Mouse (Mus musculus) thymus, postnatal 25 days (tissue): ENCODE results near the gene Celf5.

Experiments
- DNase-seq: peaks from one replicate; pipeline ENCODE4 v3.0.0; 2022

Celf5 gene

GRCm38 (mm10) chr10:81470454-81470853 lies 12.1 kb downstream of the Celf5 start:
- DNase-seq = peak; percentile 54

DNA sequence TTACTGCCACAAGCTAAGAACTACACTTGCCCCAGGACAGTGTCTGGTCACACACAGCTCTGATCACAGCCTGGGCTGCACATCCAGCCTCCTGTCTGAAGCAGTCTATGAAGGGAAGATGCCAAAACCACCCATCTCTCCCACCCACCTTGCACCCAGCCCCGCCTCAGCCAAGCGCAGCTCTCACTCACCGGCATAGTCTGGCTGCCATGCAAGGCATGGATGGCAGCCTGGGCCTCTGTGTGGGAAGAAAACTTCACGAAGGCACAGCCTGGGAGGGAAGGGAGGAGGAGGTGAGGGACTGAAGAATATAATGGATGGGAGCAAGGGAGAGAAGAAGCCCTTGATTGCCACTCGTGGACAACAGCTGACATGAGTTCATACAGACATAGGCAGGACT lies 13.3 kb downstream of the Celf5 start:
- no peak for DNase-seq

- DNase-seq = no peak
These were observed 14.8 kb downstream of the Celf5 start for GRCm38 (mm10) chr10:81467670-81468235.

GRCm38 (mm10) chr10:81466881-81467280 lies 15.6 kb downstream of the Celf5 start:
- DNase-seq = no peak

DNA sequence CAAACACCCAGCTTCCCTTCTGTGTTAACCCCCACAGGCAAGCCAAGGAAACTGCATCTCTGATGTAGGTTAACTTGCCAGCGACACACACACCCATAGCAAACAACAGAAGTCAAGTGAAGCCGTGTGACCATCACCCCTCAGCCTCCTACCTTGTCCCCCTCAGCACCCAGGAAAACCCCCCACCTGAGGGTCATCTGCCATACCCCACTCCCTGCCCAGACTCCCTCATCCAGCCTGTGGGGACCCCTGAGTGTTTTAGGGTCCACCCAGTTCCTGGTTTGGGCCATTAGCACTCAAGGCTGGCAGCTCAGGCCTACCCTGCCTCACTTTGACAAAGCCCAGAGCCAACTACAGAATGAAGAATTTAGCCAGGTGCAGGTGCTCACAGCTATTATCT lies 16.4 kb downstream of the Celf5 start:
- DNase-seq = no peak

DNA sequence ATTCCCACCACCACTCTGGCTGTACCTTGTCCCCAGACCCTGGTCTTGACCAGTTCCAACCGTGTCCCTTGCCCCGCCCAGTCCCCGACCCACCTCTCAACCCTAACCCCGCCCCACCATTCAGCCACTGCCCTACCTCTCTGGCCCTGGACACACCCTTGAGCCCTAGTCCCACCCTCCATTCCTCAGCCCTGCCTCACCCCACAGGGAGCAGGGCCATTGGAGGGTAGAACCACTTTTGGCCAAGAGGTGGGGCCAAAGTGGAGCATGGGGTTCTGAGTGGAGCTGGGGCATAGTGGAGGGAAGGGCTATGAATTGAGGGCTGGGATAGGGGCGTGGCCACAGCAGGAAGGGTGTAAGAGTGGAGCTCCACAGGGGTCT lies 17.3 kb downstream of the Celf5 start:
- DNase-seq = no peak

DNA sequence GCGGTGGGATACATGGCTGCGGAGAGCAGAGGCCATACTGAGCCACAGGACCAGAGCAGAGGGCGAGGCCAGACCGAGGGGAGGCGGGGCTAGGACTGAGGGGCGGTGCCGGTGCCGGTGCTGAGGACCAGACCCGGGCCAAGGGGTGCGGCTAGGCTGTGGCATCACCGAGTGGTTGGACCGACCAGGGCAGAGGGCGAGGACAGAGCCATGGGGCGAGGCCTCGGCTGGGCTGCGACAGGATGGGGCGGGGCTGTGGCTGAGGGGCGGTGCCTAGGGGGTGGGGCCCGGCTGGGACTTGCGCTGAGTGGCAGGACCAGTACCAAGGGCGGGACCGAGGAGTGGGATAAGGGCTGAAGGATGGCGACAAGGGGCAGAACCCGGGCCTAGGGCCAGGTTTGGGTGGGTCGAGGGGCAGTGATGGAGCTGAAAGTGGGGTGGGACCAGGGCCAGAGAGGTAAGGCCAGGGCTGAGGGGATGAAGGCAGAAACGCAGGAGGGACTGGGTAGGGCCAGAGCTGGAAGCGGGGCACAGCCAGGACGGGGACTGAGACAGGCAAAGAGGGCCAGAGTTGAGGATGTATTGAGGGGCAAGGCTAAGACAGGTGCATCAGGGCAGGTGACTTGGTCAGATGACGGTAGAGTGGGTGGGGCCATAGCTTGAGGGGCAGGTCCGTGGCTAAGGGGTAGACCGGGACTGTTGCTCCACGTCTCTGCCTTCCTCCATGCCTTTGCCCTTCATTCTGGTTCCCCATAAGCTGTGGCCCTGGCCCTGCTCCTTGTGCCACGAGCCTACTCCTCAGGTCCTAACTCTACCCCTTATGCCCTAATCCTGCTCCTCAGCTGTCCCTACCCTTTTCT lies 17.9 kb downstream of the Celf5 start:
- DNase-seq = no peak

- DNase-seq = no peak
These were observed 19.0 kb downstream of the Celf5 start for GRCm38 (mm10) chr10:81463531-81463930.

DNA sequence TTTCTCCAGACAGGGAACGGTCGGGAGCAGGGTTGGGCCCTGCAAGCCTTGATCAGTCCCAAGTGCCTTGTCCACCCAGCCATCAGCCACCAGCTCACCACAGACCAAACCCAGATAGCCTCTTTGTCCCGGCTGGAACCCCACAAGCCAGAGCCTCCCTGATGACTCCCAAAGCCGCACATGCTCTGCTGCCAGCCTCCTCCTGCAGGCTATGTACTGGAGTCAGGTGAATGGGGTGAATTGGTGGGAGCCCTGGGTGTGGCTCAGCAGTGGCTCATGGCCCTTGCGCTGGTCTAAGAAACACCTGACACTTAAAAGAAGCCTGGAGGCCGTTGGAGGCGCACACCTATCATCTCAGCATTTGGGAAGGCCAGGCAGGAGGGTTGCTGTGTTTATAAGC lies 19.6 kb downstream of the Celf5 start:
- no peak for DNase-seq

GRCm38 (mm10) chr10:81462415-81462804 lies 20.1 kb downstream of the Celf5 start:
- DNase-seq = no peak

- no peak for DNase-seq
These were observed 20.7 kb downstream of the Celf5 start for GRCm38 (mm10) chr10:81461673-81462414.

GRCm38 (mm10) chr10:81460951-81461350 lies 21.6 kb downstream of the Celf5 start:
- no peak for DNase-seq

DNA sequence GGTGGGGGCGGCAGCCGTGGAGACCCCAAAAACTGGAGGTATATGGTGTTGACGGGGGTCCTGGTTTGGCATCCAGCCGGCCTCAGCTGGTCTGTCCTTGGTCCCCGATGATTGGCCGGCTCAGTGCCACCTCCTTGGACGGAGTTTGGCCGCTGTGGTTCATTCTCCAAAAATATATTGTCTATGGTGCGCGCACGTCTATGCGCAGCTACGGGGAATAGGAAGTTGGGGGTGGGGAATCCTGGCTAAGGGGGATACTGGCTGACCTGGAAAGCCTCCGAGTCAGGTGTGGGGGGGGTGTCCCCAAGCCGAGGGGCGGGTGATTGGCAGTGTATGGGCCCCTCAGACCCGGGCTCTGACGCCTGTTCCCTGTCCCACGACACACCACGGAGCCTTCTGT lies 22.0 kb downstream of the Celf5 start:
- DNase-seq = no peak

DNA sequence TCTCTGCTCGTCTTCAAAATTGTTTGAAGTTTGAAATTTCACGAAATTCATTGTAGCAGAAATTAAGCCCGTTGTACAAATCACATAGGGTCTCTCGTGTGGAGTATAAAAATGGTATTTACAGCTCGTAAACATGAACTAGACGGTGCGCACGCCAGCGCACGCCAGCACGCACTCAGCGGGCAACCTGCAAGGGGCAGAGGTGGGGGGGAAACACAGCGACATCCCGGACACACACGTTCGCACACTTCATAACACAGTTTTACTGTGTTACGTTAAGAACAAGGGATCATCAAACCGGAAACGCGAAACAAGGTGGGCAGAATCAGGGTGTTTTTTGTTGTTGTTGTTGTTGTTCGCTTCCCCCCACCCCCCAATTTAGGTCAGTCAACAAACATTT lies 23.1 kb downstream of the Celf5 start:
- DNase-seq = no peak

DNA sequence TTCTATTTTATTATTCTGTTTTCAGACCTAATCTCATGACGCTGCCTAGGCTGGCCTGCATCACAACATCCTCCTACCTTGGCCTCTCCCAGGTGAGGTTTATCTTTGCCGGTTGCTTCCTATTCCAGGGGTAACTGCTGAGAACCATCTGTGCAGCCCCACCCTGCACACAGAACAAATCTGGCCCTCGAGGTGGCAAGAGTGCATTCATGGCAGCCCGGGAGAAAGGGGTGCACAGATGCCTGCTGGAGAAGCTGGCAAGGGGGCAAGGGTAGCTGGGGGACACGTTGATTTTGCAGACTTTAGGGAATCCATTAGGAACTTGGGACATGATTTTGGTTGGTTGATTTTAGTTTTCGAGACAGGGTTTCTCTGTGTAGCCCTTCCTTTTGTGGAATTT lies 24.2 kb downstream of the Celf5 start:
- DNase-seq = no peak

- DNase-seq = no peak
These were observed 24.9 kb downstream of the Celf5 start for GRCm38 (mm10) chr10:81457624-81458023.

DNA sequence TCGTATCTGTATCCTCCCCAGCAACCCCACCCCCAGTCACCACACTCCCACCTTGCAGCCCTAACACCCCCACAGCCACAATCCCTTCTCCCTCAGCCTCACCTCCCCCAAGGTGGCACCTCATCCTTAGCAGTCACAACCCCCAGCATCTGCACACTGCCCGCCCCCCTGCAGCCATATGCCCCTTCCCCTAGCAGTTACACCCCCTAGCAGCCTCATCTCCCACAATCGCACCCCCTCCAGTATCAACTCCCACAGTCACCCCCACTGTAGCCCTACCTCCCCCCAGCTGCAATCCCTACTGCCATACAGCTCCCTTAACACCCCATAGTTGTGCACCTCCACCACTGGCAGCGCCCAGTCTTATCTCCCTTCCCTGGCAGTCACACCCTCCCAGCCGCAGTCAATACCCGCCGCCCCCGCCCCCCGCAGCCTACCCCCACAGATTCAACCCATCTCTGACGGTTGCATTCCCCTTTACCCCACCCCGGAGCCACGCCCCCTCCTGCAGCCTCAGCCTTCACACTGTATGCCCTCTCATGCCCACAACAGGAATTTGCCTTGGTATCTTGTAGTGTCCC lies 25.4 kb downstream of the Celf5 start:
- DNase-seq = no peak

GRCm38 (mm10) chr10:81455181-81455895 lies 27.2 kb downstream of the Celf5 start, which contains the start of gene Nfic:
Nfic (minus strand) TSS chr10:81455635.
- no peak for DNase-seq

DNA sequence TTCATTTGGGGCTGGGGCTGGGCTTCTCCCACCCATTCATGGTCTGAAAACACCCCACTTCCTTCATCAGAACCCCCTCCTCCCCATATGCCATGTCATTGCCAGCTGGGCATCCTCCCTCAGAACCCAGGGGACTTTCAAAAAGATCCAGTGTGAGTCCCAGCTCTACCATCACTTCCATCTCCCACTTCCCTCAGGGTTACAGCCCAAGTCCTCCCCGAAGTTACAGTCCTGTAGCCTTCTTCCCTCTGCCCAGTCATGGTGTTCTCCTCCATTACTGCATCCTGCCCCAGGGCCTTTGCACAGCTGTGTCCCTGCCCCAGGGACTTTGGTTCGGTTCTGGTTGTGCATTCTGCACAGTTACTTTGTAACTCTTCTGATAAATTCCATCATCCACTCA lies 28.4 kb downstream of the Celf5 start:
- DNase-seq = no peak

DNA sequence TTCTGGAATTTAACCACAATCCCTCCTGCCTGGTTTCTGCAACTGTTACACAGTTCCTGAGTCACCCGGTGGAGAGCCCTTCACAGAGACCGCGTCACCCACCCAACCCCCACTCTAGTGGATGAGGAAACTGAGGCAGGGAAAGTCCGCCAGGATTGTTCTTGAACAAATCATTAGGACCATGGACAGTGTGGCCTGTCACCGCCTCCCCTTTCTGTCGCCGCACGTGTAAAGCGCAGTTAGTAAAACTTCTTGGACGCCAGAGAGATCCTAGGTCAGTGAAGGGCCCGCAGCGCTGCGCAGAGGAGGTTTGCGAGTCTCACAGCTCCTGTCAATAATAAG lies 29.6 kb downstream of the Celf5 start:
- no peak for DNase-seq

DNA sequence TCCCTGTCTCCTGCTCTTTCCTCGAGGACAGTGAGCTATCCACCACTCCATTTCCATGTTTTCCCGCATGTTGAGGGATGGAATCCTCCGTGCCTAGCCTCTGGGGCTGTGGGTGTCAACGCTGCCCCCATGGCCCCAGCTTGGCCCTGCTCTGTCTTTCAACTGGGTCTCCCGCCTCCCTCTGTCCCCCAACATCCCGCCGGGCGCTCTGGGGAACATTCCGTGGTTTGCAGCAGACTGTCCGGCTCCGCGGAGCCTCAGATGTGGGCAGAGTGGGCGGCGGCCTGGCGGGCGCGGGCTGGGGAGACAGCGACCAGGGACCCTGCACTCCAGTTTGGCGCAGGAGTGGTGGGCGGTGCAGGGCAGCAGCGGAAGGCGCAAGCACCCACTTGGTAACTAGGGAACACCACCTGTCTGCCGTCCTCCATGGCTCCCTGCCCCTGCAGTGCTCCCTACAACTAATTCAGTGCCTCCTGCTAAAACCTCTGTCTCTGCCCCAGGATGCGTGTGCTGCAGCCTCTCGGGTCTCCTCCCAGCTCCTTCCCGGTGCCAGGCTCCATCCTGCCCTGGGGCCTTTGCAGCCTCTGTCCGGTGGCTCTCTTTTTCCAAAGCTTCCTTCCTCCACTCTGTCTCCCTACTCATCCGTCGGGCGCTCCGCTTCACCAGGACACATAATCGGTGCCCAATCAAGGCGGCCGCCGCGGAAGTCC lies 30.1 kb downstream of the Celf5 start:
- no peak for DNase-seq

DNA sequence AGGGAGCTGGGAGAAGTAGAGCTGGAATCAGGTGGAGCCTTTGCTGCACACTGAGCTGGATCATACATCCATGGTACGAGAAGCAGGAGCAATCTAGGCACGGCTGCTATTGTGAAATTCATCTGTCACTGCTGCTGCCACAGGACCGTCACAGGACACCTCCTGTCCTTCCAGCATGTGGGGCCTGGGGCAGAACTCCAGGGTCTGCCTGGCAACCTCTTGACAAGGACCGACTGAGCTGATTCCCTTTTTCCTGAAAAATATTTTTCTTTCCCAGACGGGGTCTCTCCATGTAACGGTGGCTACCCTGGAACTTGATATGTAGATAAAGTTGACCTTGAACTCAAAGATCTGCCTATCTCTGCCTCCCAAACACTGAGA lies 31.2 kb downstream of the Celf5 start:
- no peak for DNase-seq
